Mouse (Mus musculus): ENCODE data around the gene Kti12. TPM values are rescaled to one million over a fixed set of nuclear protein-coding genes. Genes with fewer than 3 reads are reported as not detected.

Kti12 gene
- total RNA-seq (2021): 10 to 100 TPM; 30.1 to 30.9 TPM
- polyA plus RNA-seq (2012; rRNA removed): 51.8 and 56.3 TPM in 2 replicates
- long read RNA-seq, transcript Kti12-201 (1 exons, 1,629 nt): major isoform, 42 of 42 reads
- long read RNA-seq, partial matches to known transcripts: 0 of 42 reads
- long read RNA-seq, other reads (novel, unspliced or antisense): 0 of 42 reads

GRCm38 (mm10) chr4:108847715-108848504 lies at the start of gene Kti12:
Gene Kti12 (plus strand): TSS chr4:108847785.
- DNase-seq: peak; percentile 90

GRCm38 (mm10) chr4:108798083-108798830 lies 49.3 kb upstream of the Kti12 start:
- peak; percentile 70 for DNase-seq

GRCm38 (mm10) chr4:108803535-108803934 lies 44.0 kb upstream of the Kti12 start:
- DNase-seq: no peak

GRCm38 (mm10) chr4:108811142-108811541 lies 36.4 kb upstream of the Kti12 start:
- DNase-seq: peak; percentile 16

- no peak for DNase-seq
These were observed 36.0 kb upstream of the Kti12 start for GRCm38 (mm10) chr4:108811550-108811949.

- no peak for DNase-seq
These were observed 21.9 kb upstream of the Kti12 start for GRCm38 (mm10) chr4:108825677-108826076.

GRCm38 (mm10) chr4:108826096-108826495 lies 21.5 kb upstream of the Kti12 start:
- DNase-seq: no peak

GRCm38 (mm10) chr4:108826643-108827042 lies 20.9 kb upstream of the Kti12 start:
- DNase-seq: no peak

GRCm38 (mm10) chr4:108830698-108831097 lies 16.9 kb upstream of the Kti12 start:
- DNase-seq: no peak

GRCm38 (mm10) chr4:108832916-108833827 lies 14.4 kb upstream of the Kti12 start, which contains the start of gene Btf3l4:
Gene Btf3l4 (minus strand): TSS chr4:108833614.
- DNase-seq: peak; percentile 94

- DNase-seq: no peak
These were observed 13.8 kb upstream of the Kti12 start for GRCm38 (mm10) chr4:108833828-108834114.

- DNase-seq: peak; percentile 92
These were observed 13.2 kb upstream of the Kti12 start, which contains the start of gene Txndc12 for GRCm38 (mm10) chr4:108834115-108834970. Gene Txndc12 (plus strand): TSS chr4:108834601.

- DNase-seq: peak; percentile 44
These were observed 12.6 kb upstream of the Kti12 start for GRCm38 (mm10) chr4:108834971-108835311.

GRCm38 (mm10) chr4:108835496-108835895 lies 12.1 kb upstream of the Kti12 start:
- no peak for DNase-seq

GRCm38 (mm10) chr4:108838031-108838430 lies 9.6 kb upstream of the Kti12 start:
- DNase-seq: no peak

- DNase-seq: no peak
These were observed 5.5 kb upstream of the Kti12 start for GRCm38 (mm10) chr4:108841920-108842578.

GRCm38 (mm10) chr4:108843336-108843735 lies 4.2 kb upstream of the Kti12 start:
- no peak for DNase-seq

GRCm38 (mm10) chr4:108845824-108846569 lies 1.6 kb upstream of the Kti12 start:
- DNase-seq: no peak

- DNase-seq: no peak
These were observed 892 bp downstream of the Kti12 start, which contains the start of gene A730015C16Rik for GRCm38 (mm10) chr4:108848505-108848848. Gene A730015C16Rik (minus strand): TSS chr4:108848619.

GRCm38 (mm10) chr4:108866806-108867205 lies 19.2 kb downstream of the Kti12 start:
- DNase-seq: no peak
